Mouse (Mus musculus) thymus, postnatal 25 days (tissue): ENCODE measurements around the gene Mrpl36.

Experiments used
- DNase-seq: peaks from one replicate; pipeline ENCODE4 v3.0.0; 2022

The Mrpl36 gene

DNA sequence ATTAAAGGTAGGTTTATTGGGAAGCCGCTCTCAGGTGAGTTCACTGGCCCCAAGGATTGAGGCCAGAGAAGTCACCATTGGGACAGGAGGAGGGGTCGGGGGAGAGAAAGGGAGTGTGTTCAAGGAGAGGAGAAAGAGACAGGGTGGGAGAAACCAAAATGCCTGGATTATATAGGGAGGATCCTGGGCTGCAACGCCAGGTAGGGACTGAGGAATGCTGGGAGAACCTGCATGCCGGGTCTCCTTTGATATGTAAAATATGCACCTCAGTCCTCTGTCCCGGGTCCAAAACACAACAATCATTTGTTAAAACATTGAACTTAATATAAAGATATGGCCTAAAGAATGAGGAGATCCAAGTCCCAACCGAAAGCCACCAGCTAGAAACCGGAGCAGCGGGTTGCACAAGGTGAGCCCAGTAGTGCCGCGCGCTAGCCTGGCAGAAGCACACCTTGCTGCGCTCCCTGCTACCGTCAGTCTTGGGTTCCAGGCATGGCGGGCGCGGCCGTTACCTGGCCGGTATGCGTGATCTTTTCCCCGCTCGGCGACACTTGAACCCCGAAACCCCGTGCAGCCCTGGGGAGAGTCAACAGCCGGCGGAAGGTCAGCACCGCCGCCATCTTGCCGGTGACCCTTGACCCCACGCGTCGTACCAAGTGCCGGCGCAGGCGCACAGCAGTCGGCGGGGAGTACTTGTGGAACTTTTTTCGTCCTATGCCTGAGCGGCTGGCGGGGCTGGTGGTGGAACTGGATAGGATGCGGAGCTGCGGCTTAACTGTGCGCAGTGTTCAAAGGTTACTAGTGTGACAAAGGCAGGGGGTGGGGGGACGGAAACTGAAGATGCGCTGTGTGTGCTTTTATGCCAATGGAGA, at the start of gene Mrpl36, which contains the start of gene Ndufs6:
Mrpl36 (plus strand) TSS at position 687 of the 872 bp plus-strand sequence.
Ndufs6 (minus strand) TSS at position 716 of the 872 bp plus-strand sequence.
- DNase-seq, result peak; percentile 94

GRCm38 (mm10) chr13:73279196-73279595, 49.1 kb upstream of the Mrpl36 start:
- DNase-seq, result no peak

- DNase-seq, result no peak
Measured at GRCm38 (mm10) chr13:73282407-73282806, 45.9 kb upstream of the Mrpl36 start.

- DNase-seq, result no peak
Measured at GRCm38 (mm10) chr13:73283534-73283933, 44.8 kb upstream of the Mrpl36 start.

GRCm38 (mm10) chr13:73290206-73290605, 38.1 kb upstream of the Mrpl36 start:
- DNase-seq, result no peak

- DNase-seq, result no peak
Measured at GRCm38 (mm10) chr13:73291102-73291501, 37.2 kb upstream of the Mrpl36 start.

GRCm38 (mm10) chr13:73298717-73299116, 29.6 kb upstream of the Mrpl36 start:
- DNase-seq, result no peak

DNA sequence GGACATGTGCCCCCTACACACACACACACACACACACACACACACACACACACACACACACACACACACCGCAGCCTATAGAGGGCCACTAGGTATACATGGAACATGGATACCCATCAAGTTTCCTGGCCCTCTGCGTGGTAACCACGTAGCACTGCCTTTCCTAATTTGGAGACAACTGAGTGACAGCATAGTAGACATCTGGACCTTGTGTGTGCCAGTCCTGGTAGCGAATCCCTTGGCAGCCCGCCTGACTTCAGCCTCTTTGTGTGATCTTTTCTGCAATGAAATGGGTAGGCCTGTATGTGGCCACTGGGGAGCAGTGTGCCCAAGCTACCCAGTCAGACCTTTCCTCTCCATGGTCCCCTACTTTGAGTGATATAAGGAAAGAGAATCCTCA, 29.0 kb upstream of the Mrpl36 start:
- DNase-seq, result no peak

DNA sequence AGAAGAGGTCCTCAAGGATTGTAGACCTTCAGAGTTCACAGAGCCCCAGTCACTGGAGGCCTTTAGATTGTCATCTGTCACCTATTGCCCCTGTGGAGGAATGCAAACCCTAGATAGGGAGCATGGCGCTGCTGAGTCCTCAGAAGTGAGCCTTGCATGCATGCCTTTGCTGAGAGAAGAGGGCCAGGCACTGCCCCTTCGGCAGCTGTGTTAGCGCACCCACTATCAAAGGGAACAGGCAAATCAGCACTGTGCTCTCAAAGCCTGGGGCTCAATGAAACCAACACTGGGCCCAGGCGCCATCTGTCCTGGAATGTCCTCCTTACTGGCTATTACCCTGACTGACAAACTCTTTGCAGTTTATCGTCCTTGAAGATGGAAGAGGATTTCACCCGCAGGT, 23.6 kb upstream of the Mrpl36 start:
- DNase-seq, result no peak

GRCm38 (mm10) chr13:73305398-73306084, 22.8 kb upstream of the Mrpl36 start:
- no peak for DNase-seq

DNA sequence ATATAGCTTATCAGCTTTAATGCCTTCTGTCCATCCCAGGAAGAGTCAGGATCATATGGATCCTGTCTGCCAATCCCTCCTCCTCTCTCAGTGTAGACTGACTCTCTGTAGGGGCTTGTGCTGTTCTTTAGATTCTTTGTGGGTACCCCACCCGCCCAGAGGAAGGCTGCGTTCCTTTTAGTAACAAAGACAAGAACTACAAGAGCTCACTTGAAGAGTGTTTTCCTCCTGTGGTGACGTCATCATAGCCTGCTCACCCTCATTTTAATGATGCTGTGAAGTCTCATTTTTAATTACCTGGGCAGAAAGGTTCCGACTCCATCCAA, 22.3 kb upstream of the Mrpl36 start:
- no peak for DNase-seq

GRCm38 (mm10) chr13:73306430-73306829, 21.9 kb upstream of the Mrpl36 start:
- no peak for DNase-seq

GRCm38 (mm10) chr13:73310183-73310929, 18.0 kb upstream of the Mrpl36 start:
- peak; percentile 52 for DNase-seq

DNA sequence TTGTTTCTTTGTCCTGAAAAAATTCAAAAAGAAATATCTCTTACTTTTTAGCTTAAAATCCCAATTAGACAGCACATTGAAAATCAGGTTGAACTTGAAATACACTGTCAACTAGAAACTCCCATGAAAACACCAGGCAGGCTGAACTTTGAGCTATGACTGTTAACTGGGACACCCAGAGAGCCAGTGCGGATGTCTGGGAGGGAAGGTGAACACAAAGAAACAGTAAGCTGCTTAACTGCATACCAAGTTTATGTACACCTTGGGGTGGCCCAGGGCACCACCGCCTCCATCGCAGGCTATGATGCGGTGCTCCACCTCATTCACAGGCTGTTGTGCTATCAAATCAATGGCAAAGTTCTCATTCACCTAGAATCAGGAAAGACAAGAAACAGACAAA, 8.3 kb upstream of the Mrpl36 start:
- no peak for DNase-seq

DNA sequence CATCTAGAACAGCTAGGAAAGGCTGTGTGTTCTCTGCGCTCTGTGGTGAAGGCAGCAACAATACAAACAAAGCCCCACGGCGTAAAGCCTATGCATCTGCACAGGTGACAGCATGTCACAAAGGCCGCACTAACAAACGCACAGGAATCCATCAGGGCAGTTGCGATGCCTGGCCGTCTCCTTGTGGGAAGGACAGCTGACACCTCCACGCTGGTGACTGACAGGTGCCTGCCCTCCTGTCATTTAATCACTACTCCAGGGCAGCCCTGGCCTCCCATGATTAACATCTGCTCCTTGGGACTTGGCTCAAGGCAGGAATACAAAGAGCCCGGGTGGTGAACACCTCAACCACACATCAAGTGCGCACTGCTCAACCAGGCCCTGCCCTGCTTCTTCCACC, 5.7 kb upstream of the Mrpl36 start:
- DNase-seq, result no peak

DNA sequence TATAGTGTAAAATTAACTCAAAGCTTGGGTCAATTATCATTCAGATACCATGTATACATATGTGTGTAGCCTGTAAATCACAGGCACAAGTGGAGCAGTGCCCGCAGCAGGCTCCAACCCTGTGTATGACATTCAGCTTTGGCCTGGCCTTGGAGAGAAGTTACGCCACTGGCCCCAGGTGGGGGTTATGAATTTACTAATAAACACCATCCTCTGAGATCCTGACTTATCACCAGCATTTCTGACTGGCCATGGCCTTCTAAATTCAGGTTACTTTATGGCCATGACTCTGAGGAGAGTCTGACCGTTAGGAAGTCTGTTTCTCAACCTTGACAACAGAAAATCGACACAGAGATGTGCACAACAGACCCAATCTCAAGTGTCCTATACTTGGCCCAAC, 4.9 kb upstream of the Mrpl36 start:
- no peak for DNase-seq

DNA sequence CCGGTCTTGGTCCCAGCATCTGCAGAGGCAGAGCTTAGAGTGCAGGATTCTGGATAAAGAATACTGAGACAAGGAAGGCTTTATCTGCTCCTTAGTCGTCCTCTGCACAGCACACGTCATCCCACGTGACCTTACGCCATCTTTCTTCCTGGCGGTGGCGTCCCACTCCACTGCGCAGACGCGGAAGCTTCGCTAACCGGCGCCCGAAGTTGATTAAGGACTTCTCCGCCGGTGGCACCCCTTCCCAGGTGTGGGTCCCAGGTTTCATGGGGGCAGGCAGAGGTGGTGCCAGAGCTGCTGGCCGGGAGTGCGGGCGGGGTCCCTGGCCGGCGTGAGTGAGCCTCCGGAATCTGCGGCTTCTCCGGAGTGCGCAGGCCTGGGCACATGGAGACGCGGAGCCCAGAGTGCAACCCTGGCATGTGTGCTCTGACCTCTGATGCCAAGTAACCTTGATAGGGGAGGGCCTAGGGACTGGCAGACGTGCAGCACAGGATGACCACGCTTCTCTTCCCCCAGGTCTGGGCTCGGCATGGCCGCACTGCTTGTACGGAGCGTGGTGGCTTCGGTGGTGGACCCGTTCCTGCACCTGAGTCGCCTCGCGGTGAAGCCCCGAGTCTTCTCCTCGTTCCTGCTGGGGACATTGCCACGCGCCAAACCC, 2.7 kb downstream of the Mrpl36 start:
- DNase-seq, result peak; percentile 89

GRCm38 (mm10) chr13:73331736-73332135, 3.4 kb downstream of the Mrpl36 start:
- DNase-seq, result no peak

- DNase-seq, result no peak
Measured at GRCm38 (mm10) chr13:73336753-73337152, 8.4 kb downstream of the Mrpl36 start.

GRCm38 (mm10) chr13:73345102-73345890, 17.0 kb downstream of the Mrpl36 start:
- DNase-seq, result peak; percentile 30

DNA sequence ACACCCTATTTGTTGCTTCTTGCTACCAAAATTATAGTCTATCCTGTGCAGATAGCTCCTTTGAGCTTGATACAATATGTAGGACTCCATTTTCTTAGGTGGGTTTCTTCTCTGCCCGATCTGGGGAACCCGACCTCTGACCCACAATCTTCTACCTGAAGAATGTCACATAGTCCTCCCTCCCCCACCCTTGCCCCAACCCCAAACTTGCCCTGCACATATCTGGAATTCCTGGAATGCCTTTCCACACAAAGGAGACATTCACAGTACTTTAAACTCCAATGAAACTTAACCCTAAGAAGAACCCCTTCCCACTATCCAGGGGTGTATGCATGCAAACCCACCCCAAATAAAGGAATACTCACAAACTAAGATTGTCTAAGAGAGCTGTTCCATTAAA, 17.8 kb downstream of the Mrpl36 start:
- DNase-seq, result no peak

- no peak for DNase-seq
Measured at GRCm38 (mm10) chr13:73346743-73347142, 18.4 kb downstream of the Mrpl36 start.
